Mouse (Mus musculus) splenic B cell, adult 2 months (primary cell): ENCODE measurements around the gene Hsd17b2.

Experiments
- DNase-seq: peaks from one replicate; pipeline ENCODE4 v3.0.0-alpha.2; 2011; ENCODE audit warnings: low read depth, low spot score
- H3K27me3 ChIP-seq: 2 replicates; pipeline ENCODE4 v1.6.1; 2012; ENCODE audit warnings: mild to moderate bottlenecking, low read length, moderate library complexity, mixed read lengths; ENCODE audit not compliant: control insufficient read depth, poor library complexity, insufficient read depth, severe bottlenecking
- H3K36me3 ChIP-seq: 2 replicates; pipeline ENCODE4 v1.6.1; 2012; ENCODE audit warnings: mild to moderate bottlenecking, low read length, moderate library complexity, mixed read lengths; ENCODE audit not compliant: control insufficient read depth, poor library complexity, insufficient read depth, severe bottlenecking

The Hsd17b2 gene

GRCm38 (mm10) chr8:117701859-117702258 lies at the start of gene Hsd17b2:
Hsd17b2 (plus strand) TSS chr8:117701904.
- H3K36me3 ChIP-seq, result no peaks in the 10 kb centered on the region
- DNase-seq, result peak; percentile 20
- H3K27me3 ChIP-seq, result no peaks in the 10 kb centered on the region

GRCm38 (mm10) chr8:117652318-117652717 lies 49.4 kb upstream of the Hsd17b2 start:
- DNase-seq, result no peak

DNA sequence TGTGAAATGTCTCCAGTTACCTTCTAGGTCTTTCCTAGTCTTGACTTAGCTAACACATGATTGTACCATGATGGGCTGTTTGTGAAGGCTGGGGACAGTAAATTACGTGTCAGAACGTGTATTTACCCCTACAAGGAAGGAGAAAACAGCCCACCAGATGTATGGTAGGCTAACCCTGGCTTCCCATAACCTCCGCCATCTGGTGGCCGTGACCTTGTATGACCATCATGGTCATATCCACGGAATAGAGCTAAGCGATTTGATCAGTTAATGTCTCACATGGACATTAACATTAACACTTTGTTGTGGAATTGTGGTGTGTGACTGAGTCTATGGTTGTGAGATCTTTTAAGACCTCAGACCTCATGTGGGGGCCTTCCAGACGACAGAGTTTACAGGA lies 42.7 kb upstream of the Hsd17b2 start:
- H3K27me3 ChIP-seq, result no peaks in the 10 kb centered on the region
- DNase-seq, result no peak
- H3K36me3 ChIP-seq, result no peaks in the 10 kb centered on the region

More at GRCm38 (mm10) chr8:117652318-117652717, 49.4 kb upstream of the Hsd17b2 start:
- no peaks in the 10 kb centered on the region for H3K27me3 ChIP-seq
- H3K36me3 ChIP-seq, result no peaks in the 10 kb centered on the region

GRCm38 (mm10) chr8:117660358-117661031 lies 41.2 kb upstream of the Hsd17b2 start:
- no peaks in the 10 kb centered on the region for H3K27me3 ChIP-seq
- no peak for DNase-seq
- H3K36me3 ChIP-seq, result no peaks in the 10 kb centered on the region

DNA sequence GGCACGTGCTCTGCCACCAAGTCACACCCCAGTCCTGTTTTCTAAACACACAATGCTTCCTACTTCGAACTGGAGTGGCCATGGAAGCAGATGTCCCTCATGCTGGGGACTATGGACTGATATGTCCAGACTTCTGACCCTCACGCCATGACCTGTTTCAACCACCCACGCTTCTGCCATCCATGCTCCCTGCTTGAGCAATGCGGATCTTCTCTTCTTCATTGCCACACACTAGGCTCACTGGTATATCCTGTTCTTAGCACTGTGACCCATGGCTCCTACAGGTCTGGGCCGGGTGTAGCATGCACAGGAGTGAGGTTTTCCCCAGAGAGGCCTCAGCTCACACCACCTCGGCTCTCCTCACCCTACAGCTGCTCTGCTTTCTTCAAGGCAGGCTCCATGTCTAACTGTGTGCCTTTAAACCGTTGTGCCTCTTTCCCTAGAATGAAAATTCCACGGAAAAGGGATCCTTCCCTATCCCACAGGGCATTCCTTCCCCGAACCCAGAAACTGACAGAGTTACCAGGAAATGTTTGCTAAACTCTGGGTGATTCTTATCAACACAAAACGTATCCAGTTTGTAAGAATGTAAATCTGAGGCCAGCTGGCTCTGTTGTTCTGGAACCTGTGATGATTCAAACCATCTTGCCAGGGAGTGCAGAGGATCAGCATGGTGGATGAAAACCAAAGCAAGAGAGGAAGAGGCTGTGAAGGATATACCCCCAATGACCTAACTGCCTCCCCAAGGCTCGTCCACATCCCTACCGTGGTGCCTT lies 34.2 kb upstream of the Hsd17b2 start:
- no peak for DNase-seq
- Histone ChIP-seq H3K36me3 (no peaks in the 10 kb centered on the region), H3K27me3 (no peaks in the 10 kb centered on the region)

- H3K27me3 ChIP-seq, result no peaks in the 10 kb centered on the region
- no peaks in the 10 kb centered on the region for H3K36me3 ChIP-seq
- DNase-seq, result no peak
Measured at GRCm38 (mm10) chr8:117670461-117670860, 31.2 kb upstream of the Hsd17b2 start.

GRCm38 (mm10) chr8:117672558-117672957 lies 29.1 kb upstream of the Hsd17b2 start:
- H3K36me3 ChIP-seq, result no peaks in the 10 kb centered on the region
- H3K27me3 ChIP-seq, result no peaks in the 10 kb centered on the region
- DNase-seq, result no peak

- peak; percentile 78 for DNase-seq
- Histone ChIP-seq H3K27me3 (no peaks in the 10 kb centered on the region), H3K36me3 (no peaks in the 10 kb centered on the region)
Measured at GRCm38 (mm10) chr8:117673430-117673830, 28.3 kb upstream of the Hsd17b2 start, which contains the start of gene Sdr42e1. Sdr42e1 (minus strand) TSS chr8:117673689.

DNA sequence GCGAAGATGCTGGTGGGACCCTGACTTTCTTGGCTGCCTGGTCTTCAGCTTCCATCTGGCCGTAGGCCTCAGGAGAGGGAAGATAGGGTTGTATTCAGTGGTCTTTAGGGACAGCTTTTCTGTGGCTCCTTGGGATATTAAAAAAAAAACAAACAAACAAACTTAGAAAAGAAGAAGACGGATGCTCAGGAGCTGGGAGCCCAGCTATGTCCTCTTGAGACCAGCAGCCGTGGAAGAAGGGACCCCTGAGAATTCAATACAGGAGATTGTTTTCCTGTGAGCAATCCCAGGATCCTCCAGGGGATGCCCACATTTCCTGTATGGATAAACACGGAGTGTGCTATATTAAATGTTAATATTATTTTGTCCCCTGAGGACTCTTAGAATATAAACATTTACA lies 26.5 kb upstream of the Hsd17b2 start:
- DNase-seq, result no peak
- Histone ChIP-seq H3K27me3 (no peaks in the 10 kb centered on the region), H3K36me3 (no peaks in the 10 kb centered on the region)

DNA sequence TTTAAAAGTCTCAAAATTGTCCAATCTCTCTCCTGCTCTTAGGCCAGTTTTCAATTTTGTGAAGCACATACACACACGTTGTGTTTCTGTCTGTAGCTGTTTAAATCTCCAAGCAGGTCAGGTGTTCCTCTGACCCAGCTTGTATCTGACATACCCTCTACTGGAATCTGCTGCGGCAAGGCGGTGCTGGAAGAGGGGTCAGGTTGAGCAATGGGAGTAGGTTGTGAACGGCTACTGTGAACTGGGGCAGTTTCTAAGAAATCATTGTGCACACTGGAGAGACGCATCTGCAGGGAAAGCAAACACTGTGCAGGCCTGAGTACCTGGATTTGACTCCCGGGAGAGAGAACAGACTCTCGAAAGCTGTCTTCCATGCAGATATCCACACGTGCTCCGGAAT lies 25.2 kb upstream of the Hsd17b2 start:
- no peak for DNase-seq
- Histone ChIP-seq H3K36me3 (no peaks in the 10 kb centered on the region), H3K27me3 (no peaks in the 10 kb centered on the region)

- DNase-seq, result no peak
- H3K27me3 ChIP-seq, result no peaks in the 10 kb centered on the region
- H3K36me3 ChIP-seq, result no peaks in the 10 kb centered on the region
Measured at GRCm38 (mm10) chr8:117677011-117677410, 24.7 kb upstream of the Hsd17b2 start.

GRCm38 (mm10) chr8:117678650-117679049 lies 23.1 kb upstream of the Hsd17b2 start:
- no peaks in the 10 kb centered on the region for H3K36me3 ChIP-seq
- H3K27me3 ChIP-seq, result no peaks in the 10 kb centered on the region
- no peak for DNase-seq

DNA sequence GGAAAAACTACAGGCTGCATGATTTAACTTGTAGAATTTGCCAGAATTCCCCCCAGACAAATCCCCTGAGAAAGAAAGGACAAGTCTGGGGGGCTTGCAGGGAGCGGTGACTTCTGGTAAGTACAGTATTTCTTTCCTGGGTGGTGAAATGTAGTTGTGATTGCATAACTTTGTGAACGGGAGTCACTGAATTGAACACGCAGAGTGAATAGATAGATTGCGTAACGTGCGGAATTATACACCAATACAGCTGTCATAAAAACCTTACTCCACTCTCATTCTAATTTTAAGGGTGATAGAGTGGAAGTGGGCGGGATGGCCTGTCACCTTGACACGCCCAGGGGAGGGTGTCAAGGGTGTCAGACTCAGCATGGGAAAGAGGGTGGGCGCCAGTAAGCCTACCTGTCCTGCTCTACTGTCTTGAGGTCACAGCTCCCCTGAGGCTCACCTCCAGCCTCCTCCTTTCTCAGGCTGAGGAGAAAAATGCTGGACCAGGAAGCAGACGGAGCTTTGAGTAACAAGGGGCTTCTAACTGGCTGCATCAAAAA lies 17.7 kb upstream of the Hsd17b2 start:
- Histone ChIP-seq H3K27me3 (no peaks in the 10 kb centered on the region), H3K36me3 (no peaks in the 10 kb centered on the region)
- DNase-seq, result no peak

- no peak for DNase-seq
- Histone ChIP-seq H3K36me3 (no peaks in the 10 kb centered on the region), H3K27me3 (no peaks in the 10 kb centered on the region)
Measured at GRCm38 (mm10) chr8:117684504-117684903, 17.2 kb upstream of the Hsd17b2 start.

GRCm38 (mm10) chr8:117687890-117688289 lies 13.8 kb upstream of the Hsd17b2 start:
- H3K27me3 ChIP-seq, result no peaks in the 10 kb centered on the region
- DNase-seq, result no peak
- no peaks in the 10 kb centered on the region for H3K36me3 ChIP-seq
